Mouse (Mus musculus): ENCODE measurements at regions not wholly inside any gene's neighbourhood (a gene's known extent, or its start where the extent isn't known, plus 50 kb on each side); places are given as distances from the start of the nearest gene placed in this dataset.

- intact Hi-C loops (cut with DNase I) = no loop called here
- no peak for DNase-seq (ENCODE audit: low spot score in 2 of 2)
Measured at GRCm38 (mm10) chr13:102094193-102094592, 326.2 kb upstream of the Pik3r1 start.

GRCm38 (mm10) chr13:102103161-102103560 is 335.1 kb upstream of the Pik3r1 start:
- intact Hi-C loops (cut with DNase I) = no loop called here

GRCm38 (mm10) chr13:102106188-102106587 is 338.2 kb upstream of the Pik3r1 start:
- intact Hi-C loops (cut with DNase I) = no loop called here
- DNase-seq (ENCODE audit: low spot score in 2 of 2) = no peak

More at GRCm38 (mm10) chr13:102103161-102103560, 335.1 kb upstream of the Pik3r1 start:
- no peak for DNase-seq (ENCODE audit: low spot score in 2 of 2)

- intact Hi-C loops (cut with DNase I) = no loop called here
- DNase-seq (ENCODE audit: low spot score in 2 of 2) = no peak
Measured at GRCm38 (mm10) chr13:102108204-102108603, 340.2 kb upstream of the Pik3r1 start.

GRCm38 (mm10) chr13:102108916-102109315 is 340.9 kb upstream of the Pik3r1 start:
- intact Hi-C loops (cut with DNase I) = no loop called here
- no peak for DNase-seq (ENCODE audit: low spot score in 2 of 2)

- intact Hi-C loops (cut with DNase I) = no loop called here
- DNase-seq (ENCODE audit: low spot score in 2 of 2) = no peak
Measured at GRCm38 (mm10) chr13:102113941-102114340, 345.9 kb upstream of the Pik3r1 start.

- intact Hi-C loops (cut with DNase I) = no loop called here
Measured at GRCm38 (mm10) chr13:102122341-102122740, 354.3 kb upstream of the Pik3r1 start.

GRCm38 (mm10) chr13:102127933-102128430 is 360.0 kb upstream of the Pik3r1 start:
- no peak for DNase-seq (ENCODE audit: low spot score in 2 of 2)
- intact Hi-C loops (cut with DNase I) = no loop called here

More at GRCm38 (mm10) chr13:102122341-102122740, 354.3 kb upstream of the Pik3r1 start:
- no peak for DNase-seq (ENCODE audit: low spot score in 2 of 2)

GRCm38 (mm10) chr13:102131459-102131858 is 363.4 kb upstream of the Pik3r1 start:
- no peak for DNase-seq (ENCODE audit: low spot score in 2 of 2)
- intact Hi-C loops (cut with DNase I) = no loop called here

GRCm38 (mm10) chr13:102132154-102132553 is 364.1 kb upstream of the Pik3r1 start:
- intact Hi-C loops (cut with DNase I) = no loop called here
- no peak for DNase-seq (ENCODE audit: low spot score in 2 of 2)

- DNase-seq (ENCODE audit: low spot score in 2 of 2) = no peak
- intact Hi-C loops (cut with DNase I) = no loop called here
Measured at GRCm38 (mm10) chr13:102132696-102133095, 364.7 kb upstream of the Pik3r1 start.

GRCm38 (mm10) chr13:102135210-102135609 is 367.2 kb upstream of the Pik3r1 start:
- DNase-seq (ENCODE audit: low spot score in 2 of 2) = no peak
- intact Hi-C loops (cut with DNase I) = no loop called here

GRCm38 (mm10) chr13:102142986-102143385 is 375.0 kb upstream of the Pik3r1 start:
- no peak for DNase-seq (ENCODE audit: low spot score in 2 of 2)
- intact Hi-C loops (cut with DNase I) = no loop called here

GRCm38 (mm10) chr13:102143848-102144247 is 375.8 kb upstream of the Pik3r1 start:
- intact Hi-C loops (cut with DNase I) = no loop called here
- DNase-seq (ENCODE audit: low spot score in 2 of 2) = no peak

- intact Hi-C loops (cut with DNase I) = no loop called here
- peak in 1 of 2 experiments; percentile 9 for DNase-seq (ENCODE audit: low spot score in 2 of 2)
Measured at GRCm38 (mm10) chr13:102148039-102148438, 380.0 kb upstream of the Pik3r1 start.

GRCm38 (mm10) chr13:102153785-102154608 is 386.0 kb upstream of the Pik3r1 start:
- intact Hi-C loops (cut with DNase I) = no loop called here
- DNase-seq (ENCODE audit: low spot score in 2 of 2) = no peak

- intact Hi-C loops (cut with DNase I) = no loop called here
- DNase-seq (ENCODE audit: low spot score in 2 of 2) = no peak
Measured at GRCm38 (mm10) chr13:102154609-102154899, 386.5 kb upstream of the Pik3r1 start.

- intact Hi-C loops (cut with DNase I) = no loop called here
- DNase-seq (ENCODE audit: low spot score in 2 of 2) = no peak
Measured at GRCm38 (mm10) chr13:102157369-102158130, 389.5 kb upstream of the Pik3r1 start.

GRCm38 (mm10) chr13:102173382-102174234 is 405.6 kb upstream of the Pik3r1 start:
- peak in 1 of 2 experiments; percentile 6 for DNase-seq (ENCODE audit: low spot score in 2 of 2)
- intact Hi-C loops (cut with DNase I) = no loop called here

GRCm38 (mm10) chr13:102174431-102174830 is 406.4 kb upstream of the Pik3r1 start:
- DNase-seq (ENCODE audit: low spot score in 2 of 2) = no peak
- intact Hi-C loops (cut with DNase I) = no loop called here
